Mouse (Mus musculus) cerebellum, postnatal 14 days (tissue): ENCODE results near the gene Tbl3.
"Not testable (repeated sequence)": the region's sequence is repeated elsewhere in the genome, so short reads cannot be mapped to it uniquely, and the experiment has no call there.

Experiments used
- DNase-seq, 2 experiments: peaks; one replicate each; pipeline ENCODE4 v3.0.0; 2021; ENCODE audit warnings: mixed read lengths in 2 of 2

Gene Tbl3

DNA sequence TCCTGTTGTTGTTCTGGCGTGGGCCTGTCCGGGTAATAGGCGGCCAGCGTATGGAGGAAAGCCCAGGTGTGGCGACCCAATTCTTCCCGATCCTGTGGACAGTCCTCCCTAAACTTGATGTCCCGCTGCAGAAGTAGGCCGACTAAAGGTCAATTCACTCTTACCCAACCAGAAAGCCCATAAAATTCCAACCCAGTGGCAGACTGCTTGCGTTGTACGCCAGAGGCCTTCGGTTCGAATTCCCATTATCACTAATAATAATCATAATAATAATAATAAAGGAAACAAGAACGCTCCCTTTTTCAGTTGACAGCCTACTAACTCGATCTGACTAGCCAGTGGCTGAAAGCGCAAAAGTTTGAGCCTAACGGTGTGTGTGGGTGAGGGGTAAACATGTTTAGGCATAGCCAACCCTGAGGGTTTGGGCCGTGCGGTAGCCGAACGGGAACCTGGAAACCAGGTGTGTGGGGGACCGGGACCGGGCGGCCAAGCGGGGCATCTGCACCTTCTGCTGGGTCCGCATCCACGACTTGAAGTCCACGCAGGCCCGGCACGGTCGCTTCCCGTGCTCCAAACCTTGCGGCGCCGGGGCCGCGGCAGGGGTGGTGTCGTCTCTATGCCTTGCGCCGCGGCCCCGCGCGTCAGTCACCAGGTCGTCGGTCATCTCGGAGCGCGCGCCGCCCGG is 12.0 kb downstream of the Tbl3 start:
- no peak for DNase-seq

DNA sequence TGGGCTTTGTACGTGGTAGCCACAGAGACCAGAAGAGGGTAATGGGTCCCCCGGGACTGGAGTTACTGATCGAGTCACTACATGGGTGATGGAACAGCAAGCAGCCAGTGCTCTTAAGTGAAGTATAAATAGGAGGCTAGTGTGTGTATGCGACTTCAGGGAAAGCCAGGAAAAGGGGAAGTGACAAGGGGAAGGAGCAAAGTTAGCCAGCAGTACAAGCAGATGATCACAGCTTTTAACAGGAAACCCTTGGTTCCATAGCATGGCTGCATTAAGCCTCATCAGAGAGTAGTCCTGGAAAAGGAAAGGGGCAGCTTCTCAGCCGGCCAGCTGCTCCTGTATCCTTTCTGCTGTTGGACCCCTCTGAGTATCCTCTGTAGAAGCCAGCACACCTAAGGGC is 15.1 kb downstream of the Tbl3 start:
- no peak for DNase-seq

DNA sequence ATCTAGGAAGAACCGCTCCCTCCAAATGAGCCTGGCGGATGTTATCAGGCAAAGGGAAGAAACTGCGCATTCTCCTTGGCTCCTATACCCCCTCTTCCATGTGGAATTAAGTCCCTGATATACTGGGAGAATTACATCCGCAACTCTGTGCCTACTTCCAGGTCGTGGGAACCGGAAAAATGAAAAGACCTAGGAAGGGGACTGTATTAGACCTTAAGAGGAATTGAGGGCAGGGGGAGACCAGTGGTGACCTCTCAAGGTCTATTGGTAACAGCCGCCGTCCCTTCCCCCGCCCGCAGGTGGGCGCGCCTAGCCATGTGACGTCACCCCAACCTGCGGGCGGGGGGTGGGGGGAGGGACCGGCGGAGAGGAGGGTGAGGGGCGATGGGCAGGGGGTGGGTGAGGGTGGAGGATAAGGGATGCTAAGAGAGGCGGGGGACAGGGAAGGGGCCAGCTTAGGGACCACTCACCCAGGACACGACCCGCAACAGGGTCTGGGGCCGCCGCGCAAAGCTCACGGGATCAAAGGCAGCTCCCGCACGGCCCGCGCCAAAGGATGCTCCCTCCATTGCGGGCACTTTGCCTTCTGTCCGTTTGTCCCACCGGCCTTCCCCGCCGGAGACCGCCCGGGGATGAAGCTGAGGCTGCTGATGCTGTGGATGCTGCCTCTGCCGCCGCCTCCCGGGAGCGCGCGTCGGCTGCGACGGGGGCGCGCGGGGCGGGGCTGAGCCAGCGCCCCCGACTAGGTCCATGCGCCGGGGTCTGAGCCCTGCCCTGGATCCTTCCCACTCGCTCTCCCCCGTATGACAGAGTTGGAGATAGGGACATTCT is 18.0 kb downstream of the Tbl3 start, which contains the start of gene Syngr3:
Gene Syngr3 (minus strand): TSS at position 705 of the 831 bp plus-strand sequence.
- peak; percentile 76 to 77 for DNase-seq

DNA sequence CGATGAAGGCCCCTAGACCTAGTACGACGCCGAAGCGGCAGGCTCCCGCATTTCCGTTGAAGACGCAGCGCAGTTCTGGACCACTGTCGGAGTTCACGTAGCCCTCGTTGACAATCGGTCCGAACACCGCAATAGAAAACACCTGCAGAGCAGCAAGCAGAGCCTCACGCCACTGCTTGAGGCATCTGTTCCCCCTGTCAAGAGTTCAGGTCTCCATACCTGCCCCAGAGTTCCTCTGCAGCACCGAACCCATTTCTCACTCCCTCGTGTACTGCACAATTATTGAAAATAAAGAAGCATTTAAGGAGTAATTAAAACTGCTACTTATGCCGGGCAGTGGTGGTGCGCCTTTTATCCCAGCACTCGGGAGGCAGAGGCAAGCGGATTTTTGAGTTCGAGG is 19.9 kb downstream of the Tbl3 start:
- no peak for DNase-seq

DNA sequence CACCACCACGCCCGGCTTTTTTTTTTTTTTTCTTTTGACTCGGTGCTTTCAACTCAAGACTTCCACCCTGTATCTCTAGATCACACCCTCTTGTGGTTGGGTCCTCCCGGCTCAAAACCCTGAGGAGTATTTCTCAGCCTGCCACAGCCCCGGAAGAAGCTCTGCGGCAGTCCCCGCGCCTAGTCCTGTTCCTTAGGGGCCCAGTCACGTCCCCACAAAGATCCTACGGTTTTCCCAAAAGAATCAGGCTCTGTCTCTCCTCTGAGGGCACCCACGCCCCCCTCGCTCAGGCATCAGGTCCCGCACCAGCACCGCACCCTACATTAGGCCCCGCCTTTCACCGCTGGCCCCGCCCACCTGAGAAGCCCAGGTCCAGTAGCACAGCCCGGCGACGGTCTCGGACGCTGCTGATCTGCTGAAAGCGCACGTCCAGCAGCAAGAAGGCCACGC is 20.3 kb downstream of the Tbl3 start:
- peak; percentile 51 to 56 for DNase-seq

DNA sequence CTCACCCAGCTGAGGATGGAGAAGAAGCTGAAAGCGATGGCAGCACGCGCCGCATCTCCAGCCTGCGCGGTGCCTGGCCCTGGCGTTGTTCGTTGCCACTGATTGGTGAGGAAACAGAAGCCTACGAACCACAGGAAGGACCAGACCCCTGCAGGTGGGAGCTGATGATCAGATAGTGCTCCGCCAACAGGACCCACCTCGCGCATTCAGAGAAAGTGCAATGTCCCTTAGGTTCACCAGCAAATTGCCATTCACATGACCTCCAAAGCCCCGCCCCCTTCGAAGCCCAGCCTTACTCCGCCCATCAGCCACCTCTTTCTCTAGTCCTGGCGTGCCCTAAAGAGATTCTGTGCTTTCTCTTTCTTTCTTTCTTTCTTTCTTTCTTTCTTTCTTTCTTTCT is 20.9 kb downstream of the Tbl3 start:
- DNase-seq, result peak in 1 of 2 experiments; percentile 48

DNA sequence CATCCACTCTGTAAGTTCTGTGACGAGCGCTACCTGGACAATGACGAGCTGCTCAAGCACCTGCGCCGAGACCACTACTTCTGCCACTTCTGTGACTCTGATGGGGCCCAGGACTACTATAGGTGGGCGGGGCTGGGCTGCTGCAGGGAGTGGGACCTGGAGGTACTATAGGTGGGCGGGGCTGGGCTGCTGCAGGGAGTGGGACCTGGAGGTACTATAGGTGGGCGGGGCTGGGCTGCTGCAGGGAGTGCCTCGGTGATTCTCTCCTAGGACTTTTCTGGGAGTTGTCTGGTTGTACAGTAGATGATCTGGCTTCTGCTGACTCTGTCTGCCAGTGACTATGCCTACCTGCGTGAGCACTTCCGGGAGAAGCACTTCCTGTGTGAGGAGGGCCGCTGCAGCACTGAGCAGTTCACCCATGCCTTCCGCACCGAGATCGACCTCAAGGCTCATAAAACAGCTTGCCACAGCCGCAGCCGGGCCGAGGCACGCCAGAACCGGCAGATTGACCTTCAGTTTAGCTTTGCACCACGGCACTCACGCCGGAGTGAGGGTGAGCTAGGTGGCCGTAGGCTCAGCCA is 29.9 kb downstream of the Tbl3 start:
- no peak for DNase-seq

DNA sequence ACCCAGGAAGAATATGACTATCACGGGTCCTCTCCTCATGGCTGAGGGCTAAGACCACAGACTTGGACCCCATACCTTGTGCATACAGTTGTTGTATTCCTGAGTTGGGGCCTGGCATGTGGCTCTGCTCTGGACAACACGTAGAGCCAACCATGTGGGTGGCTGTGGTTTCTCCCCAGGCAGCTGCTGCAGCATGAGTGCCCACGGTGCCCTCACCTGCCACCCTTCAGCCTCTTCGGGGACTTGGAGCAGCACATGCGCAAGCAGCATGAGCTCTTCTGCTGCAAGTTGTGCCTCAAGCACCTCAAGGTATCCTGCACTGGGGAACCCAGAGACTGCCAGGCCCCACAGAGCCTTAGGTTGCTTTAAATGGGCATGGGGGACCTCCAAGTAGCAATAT is 30.6 kb downstream of the Tbl3 start:
- no peak for DNase-seq

DNA sequence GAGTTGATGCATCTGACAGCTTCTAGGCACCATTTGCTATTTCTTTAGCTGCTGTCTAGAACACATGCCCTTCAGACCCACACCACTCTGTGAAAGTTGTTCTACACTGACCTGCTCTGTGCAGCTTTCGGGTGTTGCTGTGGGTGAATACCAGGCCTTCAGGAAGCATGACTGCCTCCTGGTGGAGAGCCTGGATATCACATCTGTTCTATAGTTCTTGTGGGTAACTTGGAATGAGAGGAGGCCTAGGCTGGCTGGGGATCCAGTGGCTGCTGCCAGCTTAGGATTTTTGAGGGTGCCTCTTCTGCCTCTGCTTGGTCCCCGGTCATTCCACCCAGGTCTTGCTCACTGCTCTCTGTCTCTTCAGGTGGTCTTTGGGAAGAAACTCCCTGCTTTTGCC is 31.3 kb downstream of the Tbl3 start:
- peak; percentile 77 to 87 for DNase-seq

DNA sequence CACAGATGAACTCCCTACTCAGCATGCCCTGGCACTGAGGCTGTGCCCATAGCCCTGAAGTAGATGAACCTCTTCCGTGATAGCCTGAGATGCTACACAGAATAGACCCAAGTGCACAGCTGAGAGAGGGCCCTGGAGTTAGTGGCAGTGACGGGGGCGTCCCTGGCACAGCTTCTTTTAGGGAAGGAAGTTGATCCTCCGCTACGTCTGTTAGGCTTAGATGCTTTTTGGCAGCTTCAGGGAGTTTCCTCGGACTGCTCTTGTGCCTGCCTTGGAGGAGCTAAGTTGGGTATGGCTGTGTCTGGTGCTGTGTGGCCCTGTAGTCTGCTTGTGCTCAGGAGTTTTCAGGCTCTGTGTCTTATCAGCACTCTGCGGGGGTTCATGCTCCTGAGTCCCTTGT is 33.2 kb downstream of the Tbl3 start:
- DNase-seq, result no peak

DNA sequence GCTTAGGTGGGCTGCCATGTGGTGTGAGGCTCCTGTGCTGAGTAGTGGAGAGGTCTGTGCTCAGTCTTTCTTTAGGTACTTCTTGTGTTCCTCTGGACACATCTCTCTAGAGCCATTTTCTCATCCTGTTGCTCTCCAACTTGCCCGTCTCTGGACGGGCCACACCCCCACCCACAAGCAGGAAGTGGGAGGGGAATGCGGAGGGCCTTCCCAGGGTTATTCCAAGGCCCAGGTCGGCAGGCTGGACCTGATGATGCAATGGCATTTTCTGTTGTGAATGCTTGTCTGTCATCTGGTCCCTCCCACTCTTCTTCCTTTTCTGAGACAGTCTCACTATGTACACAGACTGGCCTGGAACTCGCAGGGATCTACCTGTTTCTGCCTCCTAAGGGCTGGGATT is 35.3 kb downstream of the Tbl3 start:
- no peak for DNase-seq

DNA sequence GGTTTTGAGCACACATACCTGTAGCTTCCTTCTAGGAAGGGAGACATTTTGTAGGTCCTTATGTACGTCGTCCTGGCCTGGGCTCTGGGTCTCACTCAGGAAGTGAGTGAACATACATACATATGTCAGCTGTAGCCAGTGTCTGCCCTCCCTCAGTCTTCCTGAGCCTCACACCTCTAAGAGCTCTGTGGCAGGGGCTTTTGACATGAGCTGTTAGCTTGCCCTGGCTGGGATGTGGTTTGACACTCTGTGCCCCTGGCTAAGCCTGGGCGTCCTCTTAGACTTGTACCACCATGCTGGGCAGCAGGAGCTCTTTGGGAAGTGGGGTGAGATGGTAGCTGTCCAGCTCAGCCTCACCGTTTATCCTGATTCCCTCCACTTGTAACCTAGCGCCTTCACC is 36.1 kb downstream of the Tbl3 start:
- no peak for DNase-seq

DNA sequence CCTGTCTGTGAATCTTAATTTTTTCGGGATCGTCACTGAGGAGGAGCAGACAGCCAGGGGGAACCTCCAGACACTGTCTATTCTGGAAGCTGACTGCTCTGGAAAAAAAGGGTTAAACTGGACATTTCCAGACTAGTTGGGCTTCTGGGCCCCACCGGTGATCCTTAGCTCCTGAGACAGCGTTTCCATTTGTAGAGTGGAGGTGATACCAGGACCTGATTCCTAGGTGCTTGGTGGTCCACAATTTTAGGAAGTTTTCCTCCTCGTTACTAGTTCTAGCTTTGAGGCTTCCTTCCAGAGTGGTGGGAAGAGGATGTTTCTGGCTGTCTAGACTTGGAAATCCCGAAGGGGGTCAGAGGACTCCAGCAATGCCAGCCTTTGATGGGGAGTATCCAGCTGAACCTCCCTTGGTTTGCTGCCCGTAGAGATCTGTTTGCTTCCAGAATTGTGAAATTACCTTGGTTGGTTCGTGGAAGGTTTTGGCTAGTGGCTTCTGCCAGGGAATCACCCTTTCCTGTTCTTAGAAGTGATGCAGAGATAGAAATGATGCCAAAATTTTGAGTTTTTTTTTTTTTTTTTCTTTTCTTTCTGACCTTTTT is 37.1 kb downstream of the Tbl3 start:
- no peak for DNase-seq

DNA sequence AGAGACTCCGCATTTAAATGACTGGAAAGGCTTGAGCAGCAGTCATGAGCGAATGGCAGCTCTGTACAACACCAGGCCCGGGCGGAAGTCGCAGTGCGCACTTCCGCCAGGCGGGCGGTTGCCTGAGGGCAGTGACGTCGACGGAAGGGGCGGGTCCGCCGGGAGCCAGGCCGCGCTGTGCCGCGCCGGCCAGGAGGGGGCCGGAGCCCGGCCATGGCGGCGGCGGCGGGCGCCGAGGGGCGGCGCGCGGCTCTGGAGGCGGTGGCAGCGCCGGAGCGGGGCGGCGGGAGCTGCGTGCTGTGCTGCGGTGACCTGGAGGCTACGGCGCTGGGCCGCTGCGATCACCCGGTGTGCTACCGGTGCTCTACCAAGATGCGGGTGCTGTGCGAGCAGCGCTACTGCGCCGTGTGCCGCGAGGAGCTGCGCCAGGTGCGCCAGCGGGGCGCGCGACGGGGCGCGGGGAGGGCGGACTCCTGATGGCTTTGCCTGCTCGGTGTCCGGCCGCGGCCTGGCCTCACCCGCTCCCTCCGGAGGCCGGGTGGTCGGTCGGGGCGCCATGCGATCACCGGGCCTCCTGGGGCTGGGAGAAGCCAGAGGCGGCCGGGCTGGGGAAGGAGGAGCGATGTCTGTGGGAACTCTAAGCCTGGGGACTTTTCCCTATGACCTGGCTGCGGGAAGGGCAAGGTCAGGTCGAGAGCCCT is 37.8 kb downstream of the Tbl3 start, which contains the start of gene Zfp598:
Gene Zfp598 (plus strand): TSS at position 143 of the 701 bp plus-strand sequence.
- peak; percentile 95 to 97 for DNase-seq

DNA sequence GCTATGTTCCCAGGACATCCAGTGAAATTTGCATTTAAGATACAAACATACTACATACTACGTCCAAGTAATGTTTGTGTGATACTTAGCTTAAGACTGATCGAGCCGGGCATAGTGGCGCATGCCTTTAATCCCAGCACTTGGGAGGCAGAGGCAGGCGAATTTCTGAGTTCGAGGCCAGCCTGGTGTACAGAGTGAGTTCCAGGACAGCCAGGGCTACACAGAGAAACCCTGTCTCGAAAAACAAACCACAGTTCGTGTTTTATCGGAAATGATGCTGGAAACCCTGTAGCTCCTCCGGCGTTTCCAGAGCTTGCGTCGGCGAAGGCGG is 38.3 kb downstream of the Tbl3 start:
- DNase-seq, result not testable (repeated sequence)

DNA sequence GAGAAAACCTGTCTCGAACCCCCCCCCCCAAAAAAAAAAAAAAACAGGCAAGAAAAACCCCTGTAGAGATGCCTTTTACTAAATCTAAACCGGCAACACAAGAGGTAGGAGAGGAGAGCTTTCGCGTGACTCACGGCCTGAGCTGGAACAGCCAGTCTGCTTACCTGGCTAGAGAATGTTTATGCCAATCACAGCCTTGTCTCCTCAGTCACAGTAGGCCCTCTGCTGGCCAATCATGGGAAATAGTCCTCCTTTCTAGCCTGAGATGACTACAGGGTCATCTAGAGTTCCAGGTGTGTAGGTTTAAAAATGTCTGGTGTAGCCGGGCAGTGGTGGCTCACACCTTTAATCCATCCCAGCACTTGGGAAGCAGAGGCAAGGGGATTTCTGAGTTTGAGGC is 40.0 kb downstream of the Tbl3 start:
- peak; percentile 82 to 87 for DNase-seq

DNA sequence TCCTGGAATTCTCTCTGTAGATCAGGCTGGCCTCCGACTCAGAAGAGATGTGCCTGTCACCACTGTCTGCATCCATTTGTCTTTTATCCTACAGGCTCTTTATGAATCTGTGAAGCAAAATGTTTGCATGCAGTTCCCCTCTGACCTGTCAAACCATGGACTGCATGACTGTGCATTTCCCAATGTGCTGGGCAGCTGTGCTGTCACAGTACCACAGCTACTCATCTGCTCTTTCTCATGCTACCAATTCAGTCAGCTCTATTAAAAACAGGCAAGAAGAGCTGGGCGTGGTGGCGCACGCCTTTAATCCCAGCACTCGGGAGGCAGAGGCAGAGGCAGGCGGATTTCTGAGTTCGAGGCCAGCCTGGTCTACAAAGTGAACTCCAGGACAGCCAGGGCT is 40.4 kb downstream of the Tbl3 start:
- DNase-seq, result not testable (repeated sequence)

DNA sequence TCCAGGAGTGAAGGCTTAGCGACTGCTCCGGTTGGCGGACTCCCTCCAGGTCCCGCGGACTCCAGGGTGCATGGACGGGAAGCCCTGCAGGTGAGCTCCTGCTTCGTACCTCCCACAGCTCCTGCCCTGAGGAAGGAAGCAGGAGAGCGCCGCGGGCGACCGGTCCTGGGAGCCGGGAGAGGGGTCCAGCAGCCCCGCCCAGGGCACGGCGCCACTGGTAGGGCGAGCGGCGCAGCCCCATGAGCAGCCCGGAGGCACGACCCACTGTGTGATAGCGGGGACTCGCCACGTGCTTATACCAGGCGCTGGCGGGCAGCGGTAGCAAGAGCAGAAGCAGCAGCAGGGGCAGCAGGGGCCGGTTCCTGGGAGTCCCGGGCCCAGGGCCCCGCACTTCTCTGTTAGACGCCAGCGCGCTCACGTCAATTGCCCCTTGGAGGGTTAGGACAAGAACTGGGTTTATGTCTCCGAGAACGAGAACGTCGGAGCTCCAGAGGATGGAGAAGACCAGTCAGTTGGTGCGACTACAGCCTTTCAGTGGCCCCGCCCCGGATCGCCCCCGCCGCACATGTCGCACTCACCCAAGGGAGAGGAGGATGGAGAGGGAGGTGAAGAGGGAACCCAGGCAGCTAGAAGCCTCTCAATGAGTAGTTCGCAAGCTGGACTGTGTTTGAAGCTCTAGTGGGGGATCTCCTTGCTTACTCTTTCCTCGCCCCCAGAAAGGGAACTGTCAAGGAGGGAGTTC is 49.3 kb downstream of the Tbl3 start, which contains the start of gene Npw:
Gene Npw (minus strand): TSS at position 441 of the 742 bp plus-strand sequence.
- no peak for DNase-seq

DNA sequence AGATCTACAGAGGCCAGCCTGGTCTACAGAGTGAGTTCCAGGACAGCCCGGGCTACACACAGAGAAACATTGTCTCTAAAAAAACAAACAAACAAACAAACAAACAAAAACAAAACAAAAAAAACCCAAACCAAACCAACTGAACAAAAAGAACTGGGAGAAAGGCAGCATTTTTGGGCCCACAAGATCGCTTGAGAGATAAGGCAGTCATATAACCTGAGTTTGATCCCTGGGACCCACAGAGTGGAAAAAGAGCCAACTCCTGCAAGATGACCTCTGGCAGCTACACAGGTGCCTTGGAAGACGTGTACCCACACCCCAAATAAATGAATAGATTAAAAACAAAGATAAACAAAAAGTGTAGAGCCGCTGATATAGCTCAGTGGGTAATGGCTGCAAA is 52.5 kb downstream of the Tbl3 start:
- no peak for DNase-seq

DNA sequence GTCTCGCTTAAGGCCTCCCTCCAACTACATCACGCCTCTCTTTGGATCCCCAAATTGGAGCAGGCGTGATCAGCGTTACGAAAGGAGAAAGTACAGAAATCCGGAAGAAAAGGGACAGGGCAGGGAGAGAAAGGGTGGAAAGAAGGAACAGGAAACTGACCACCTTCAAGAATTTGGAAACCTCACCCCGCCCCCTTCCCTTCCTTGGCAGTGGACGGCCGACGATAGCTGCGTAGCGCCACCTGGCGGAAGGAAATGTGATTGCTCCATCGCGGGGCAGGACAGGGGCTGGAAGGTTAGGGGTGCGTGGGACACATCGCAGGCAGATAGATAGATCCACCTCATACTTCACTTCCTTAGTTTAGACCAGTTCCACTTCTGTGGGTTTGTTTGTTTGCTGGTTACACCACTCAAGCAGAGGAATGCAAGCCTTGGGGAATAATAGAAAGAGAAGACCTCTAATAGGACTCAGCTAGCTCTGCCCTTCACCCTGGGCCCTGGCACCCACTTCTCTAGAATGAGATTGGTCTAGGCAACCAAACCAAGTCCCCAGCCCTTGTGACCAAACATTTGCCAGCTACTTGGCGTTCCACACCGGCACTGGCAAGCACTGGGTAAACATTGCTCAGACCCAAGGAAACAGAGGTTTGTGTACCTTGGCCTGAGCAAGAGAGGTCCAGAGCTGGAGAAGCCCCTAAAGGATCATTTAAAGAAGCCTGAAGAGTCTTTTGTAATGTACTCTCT is 53.3 kb downstream of the Tbl3 start:
- DNase-seq, result peak; percentile 87 to 91

DNA sequence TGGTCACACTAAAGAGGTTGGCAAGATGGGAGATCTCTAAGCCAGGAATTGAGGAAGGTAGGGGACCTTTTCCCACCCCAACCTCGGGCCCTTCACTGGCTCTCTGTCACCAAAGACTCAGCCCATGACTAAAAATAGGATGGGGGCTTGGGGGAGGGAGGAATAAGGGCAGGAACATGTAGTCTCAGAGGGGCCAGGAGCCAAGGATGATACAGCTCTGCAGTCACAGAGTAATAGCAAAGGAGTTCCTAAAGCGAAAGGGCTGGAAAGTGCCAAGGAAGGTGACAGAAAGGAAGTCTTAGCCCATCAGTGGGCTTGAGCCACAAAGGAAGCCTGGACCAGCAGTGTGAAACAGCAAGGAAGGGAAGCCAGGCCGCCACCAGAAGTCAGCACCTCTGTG is 55.6 kb downstream of the Tbl3 start:
- DNase-seq, result no peak
